Mouse (Mus musculus) hindbrain, embryonic 15.5 days (tissue): ENCODE measurements around the gene Hoxd3. TPM values are rescaled to one million over a fixed set of nuclear protein-coding genes. Genes with fewer than 3 reads are reported as not detected.
A peak's percentile ranks its signal among the peaks of the same experiment; 100 is the strongest.

Experiments
- ATAC-seq: fragments of 200-750 bp; cut with Nextera tagmentation; 2 replicates; pipeline ENCODE4 v1.8.0; 2017; ENCODE audit warnings: low read depth, moderate number of reproducible peaks, moderate TSS enrichment; ENCODE audit not compliant: low FRiP score
- H3K27ac ChIP-seq: fragments of 300-500 bp; sonication (generic); replicated peaks from 2 replicates; pipeline ENCODE4 v1.5.1; 2015; ENCODE audit warnings: mild to moderate bottlenecking, inconsistent platforms
- H3K27me3 ChIP-seq: fragments of 300-500 bp; sonication (generic); 2 replicates; pipeline ENCODE4 v1.6.1; 2015; ENCODE audit warnings: control low read depth, inconsistent platforms
- H3K36me3 ChIP-seq: fragments of 300-500 bp; sonication (generic); 2 replicates; pipeline ENCODE4 v1.6.1; 2015; ENCODE audit warnings: control low read depth, inconsistent platforms
- H3K4me1 ChIP-seq: fragments of 300-500 bp; sonication (generic); replicated peaks from 2 replicates; pipeline ENCODE4 v1.6.1; 2015; ENCODE audit warnings: control low read depth, inconsistent platforms
- H3K4me2 ChIP-seq: fragments of 300-500 bp; sonication (generic); 2 replicates; pipeline ENCODE4 v1.6.1; 2015; ENCODE audit warnings: moderate library complexity, mild to moderate bottlenecking, inconsistent platforms
- H3K4me3 ChIP-seq: fragments of 300-500 bp; sonication (generic); 2 replicates; pipeline ENCODE4 v1.5.1; 2015; ENCODE audit warnings: mild to moderate bottlenecking, inconsistent platforms
- H3K9ac ChIP-seq: fragments of 300-500 bp; sonication (generic); 2 replicates; pipeline ENCODE4 v1.6.1; 2015; ENCODE audit warnings: inconsistent platforms
- H3K9me3 ChIP-seq: fragments of 300-500 bp; sonication (generic); 2 replicates; pipeline ENCODE4 v1.6.1; 2016; ENCODE audit warnings: control low read depth, inconsistent platforms
- WGBS: fragments of 180-500 bp; shearing (Covaris S2); methylation state at CpG from one replicate; pipeline ENCODE4 v1.1.7; 2015; 5-methylcytosine and 5-hydroxymethylcytosine counted together
- polyA plus RNA-seq: library from polyadenylated mRNA; unstranded; fragments of >200 nt; fragmentation: Nextera tagmentation; extraction: Ambion mirVana; gene quantifications from 2 replicates; pipeline ENCODE4 v1.2.1, GENCODE M21; 2015

Gene Hoxd3
- polyA plus RNA-seq: 49.4 and 51.8 TPM in 2 replicates

- H3K27me3 ChIP-seq: peaks cover 81% of the 10 kb centered on the region
- no peaks in the 10 kb centered on the region for H3K36me3 ChIP-seq
- H3K4me3 ChIP-seq: peak within 1 kb of the TSS; percentile 34
- H3K27ac ChIP-seq: peak within 1 kb of the TSS; percentile 73
- H3K9me3 ChIP-seq: no peaks in the 10 kb centered on the region
- ATAC-seq: no peak; the same call in 1 of the 2 replicates
- peak within 1 kb of the TSS; percentile 44 for H3K4me2 ChIP-seq
- peaks cover 12% of the 10 kb centered on the region for H3K4me1 ChIP-seq
- peak within 1 kb of the TSS; percentile 3; the same call in 1 of the 2 replicates for H3K9ac ChIP-seq
- WGBS: under 1% methylated on average over 65 of the region's 65 CpGs
Observed at GRCm38 (mm10) chr2:74711721-74712621, at the start of gene Hoxd3, which contains the start of gene Hoxd4. Gene Hoxd3 (plus strand): TSS chr2:74711927. Gene Hoxd4 (plus strand): TSS chr2:74711929.

- no peak overlapping the region for H3K27ac ChIP-seq
- H3K36me3 ChIP-seq: no peaks in the 10 kb centered on the region
- peaks cover 78% of the 10 kb centered on the region for H3K27me3 ChIP-seq
- no peak overlapping the region for H3K9ac ChIP-seq
- H3K4me2 ChIP-seq: no peak overlapping the region
- H3K4me3 ChIP-seq: no peak overlapping the region
- H3K9me3 ChIP-seq: no peaks in the 10 kb centered on the region
- H3K4me1 ChIP-seq: peaks cover 8% of the 10 kb centered on the region
- ATAC-seq: no peak
- 5% methylated on average over 18 of the region's 18 CpGs for WGBS
Observed at GRCm38 (mm10) chr2:74663291-74663925, 48.3 kb upstream of the Hoxd3 start.

- peaks cover 11% of the 10 kb centered on the region for H3K4me1 ChIP-seq
- no peak overlapping the region for H3K4me2 ChIP-seq
- no peak overlapping the region for H3K9ac ChIP-seq
- no peak overlapping the region for H3K27ac ChIP-seq
- H3K27me3 ChIP-seq: peaks cover 91% of the 10 kb centered on the region
- no peaks in the 10 kb centered on the region for H3K36me3 ChIP-seq
- ATAC-seq: no peak
- H3K4me3 ChIP-seq: no peak overlapping the region
- no peaks in the 10 kb centered on the region for H3K9me3 ChIP-seq
- 2% methylated on average over 7 of the region's 7 CpGs for WGBS
Observed at GRCm38 (mm10) chr2:74666411-74666810, 45.3 kb upstream of the Hoxd3 start.

- WGBS: 1% methylated on average over 36 of the region's 36 CpGs
Observed at GRCm38 (mm10) chr2:74667191-74667841, 44.4 kb upstream of the Hoxd3 start.

GRCm38 (mm10) chr2:74667842-74668357, 43.8 kb upstream of the Hoxd3 start, which contains the start of gene Hoxd13:
Gene Hoxd13 (plus strand): TSS chr2:74668310.
- Histone ChIP-seq H3K4me3 (peak within 1 kb of the TSS; percentile 22), H3K4me2 (peak within 1 kb of the TSS; percentile 49), H3K4me1 (peaks cover 12% of the 10 kb centered on the region), H3K9ac (no peak within 1 kb of the TSS), H3K27me3 (peaks cover 92% of the 10 kb centered on the region), H3K36me3 (no peaks in the 10 kb centered on the region), H3K27ac (no peak within 1 kb of the TSS), H3K9me3 (no peaks in the 10 kb centered on the region)
- under 1% methylated on average over 31 of the region's 51 CpGs for WGBS
- ATAC-seq: no peak

More at GRCm38 (mm10) chr2:74667191-74667841, 44.4 kb upstream of the Hoxd3 start:
- Histone ChIP-seq H3K9me3 (no peaks in the 10 kb centered on the region), H3K4me2 (no peak overlapping the region), H3K27ac (no peak overlapping the region), H3K9ac (no peak overlapping the region), H3K36me3 (no peaks in the 10 kb centered on the region), H3K4me3 (no peak overlapping the region), H3K27me3 (peaks cover 92% of the 10 kb centered on the region), H3K4me1 (peaks cover 7% of the 10 kb centered on the region)
- ATAC-seq: no peak

GRCm38 (mm10) chr2:74668370-74669229, 43.1 kb upstream of the Hoxd3 start:
- Histone ChIP-seq H3K27ac (no peak overlapping the region), H3K9ac (no peak overlapping the region), H3K36me3 (no peaks in the 10 kb centered on the region), H3K4me1 (peaks cover 13% of the 10 kb centered on the region), H3K27me3 (peaks cover 92% of the 10 kb centered on the region), H3K4me3 (peak overlapping the region; percentile 22), H3K9me3 (no peaks in the 10 kb centered on the region), H3K4me2 (peak overlapping the region; percentile 49)
- under 1% methylated on average over 57 of the region's 74 CpGs for WGBS
- ATAC-seq: peak; percentile 30; the same call in 1 of the 2 replicates

- Histone ChIP-seq H3K27me3 (peaks cover 92% of the 10 kb centered on the region), H3K4me1 (peaks cover 13% of the 10 kb centered on the region), H3K4me3 (no peak overlapping the region), H3K27ac (no peak overlapping the region), H3K9ac (no peak overlapping the region), H3K36me3 (no peaks in the 10 kb centered on the region), H3K9me3 (no peaks in the 10 kb centered on the region), H3K4me2 (no peak overlapping the region)
- 1% methylated on average over 3 of the region's 3 CpGs for WGBS
- ATAC-seq: no peak
Observed at GRCm38 (mm10) chr2:74669230-74669578, 42.5 kb upstream of the Hoxd3 start.

- Histone ChIP-seq H3K4me2 (no peak overlapping the region), H3K4me3 (no peak overlapping the region), H3K27me3 (peaks cover 92% of the 10 kb centered on the region), H3K27ac (no peak overlapping the region), H3K4me1 (peaks cover 13% of the 10 kb centered on the region), H3K36me3 (no peaks in the 10 kb centered on the region), H3K9me3 (no peaks in the 10 kb centered on the region), H3K9ac (no peak overlapping the region)
- ATAC-seq: no peak
- WGBS: 1% methylated on average over 14 of the region's 14 CpGs
Observed at GRCm38 (mm10) chr2:74669650-74670235, 42.0 kb upstream of the Hoxd3 start.

- WGBS: 2% methylated on average over 3 of the region's 3 CpGs
- Histone ChIP-seq H3K9ac (no peak overlapping the region), H3K27me3 (peaks cover 93% of the 10 kb centered on the region), H3K4me1 (peaks cover 13% of the 10 kb centered on the region), H3K9me3 (no peaks in the 10 kb centered on the region), H3K4me2 (no peak overlapping the region), H3K36me3 (no peaks in the 10 kb centered on the region), H3K4me3 (no peak overlapping the region), H3K27ac (no peak overlapping the region)
- no peak for ATAC-seq
Observed at GRCm38 (mm10) chr2:74670632-74671188, 41.0 kb upstream of the Hoxd3 start.

- H3K27ac ChIP-seq: no peak overlapping the region
- no peaks in the 10 kb centered on the region for H3K36me3 ChIP-seq
- no peak overlapping the region for H3K4me2 ChIP-seq
- H3K27me3 ChIP-seq: peaks cover 95% of the 10 kb centered on the region
- H3K9ac ChIP-seq: no peak overlapping the region
- no peaks in the 10 kb centered on the region for H3K9me3 ChIP-seq
- H3K4me1 ChIP-seq: peaks cover 13% of the 10 kb centered on the region
- H3K4me3 ChIP-seq: no peak overlapping the region
- 2% methylated on average over 5 of the region's 5 CpGs for WGBS
- no peak for ATAC-seq
Observed at GRCm38 (mm10) chr2:74671847-74672246, 39.9 kb upstream of the Hoxd3 start.
